Mouse (Mus musculus) bone marrow, adult 2 months (tissue): Measurements from ENCODE around the gene Vsig10.

Experiments
- CTCF ChIP-seq: fragments of 200-500 bp; IDR thresholded peaks from 2 replicates; pipeline ENCODE4 v1.5.1; 2011; ENCODE audit warnings: low read length, control low read depth; ENCODE audit not compliant: control insufficient read depth, insufficient read depth
- POLR2A ChIP-seq: fragments of 200-500 bp; IDR thresholded peaks from 2 replicates; pipeline ENCODE4 v1.6.1; 2011; ENCODE audit warnings: low read depth, mild to moderate bottlenecking, control low read depth, low read length, borderline replicate concordance; ENCODE audit not compliant: control insufficient read depth

GRCm38 (mm10) chr5:117373418-117373817 lies 54.5 kb downstream of the Vsig10 start:
- TF ChIP-seq CTCF (no peak), POLR2A (no peak)
